Mouse (Mus musculus): Measurements from ENCODE around the gene Dlk2. TPM values are rescaled to one million over a fixed set of nuclear protein-coding genes. Genes with fewer than 3 reads are reported as not detected.

Gene Dlk2
- total and polyA plus RNA-seq, 3 experiments, result 0.22 TPM; not detected in 2

- peaks cover 85% of the 10 kb centered on the region for H3K36me3 ChIP-seq (replicated peaks)
Observed at GRCm38 (mm10) chr17:46306956-46307355, 9.7 kb downstream of the Dlk2 start.

GRCm38 (mm10) chr17:46309835-46310234, 12.6 kb downstream of the Dlk2 start:
- no peaks in the 10 kb centered on the region for H3K4me1 ChIP-seq (ENCODE audit: insufficient read depth, low read depth, low read length)
- H3K36me3 ChIP-seq (replicated peaks), result peaks cover 86% of the 10 kb centered on the region
- DNase-seq (ENCODE audit: low spot score), result no peak
- no peak overlapping the region for H3K4me3 ChIP-seq (ENCODE audit: low read depth, low read length)
- no peak for ATAC-seq (ENCODE audit: extremely low read depth, insufficient number of reproducible peaks, low FRiP score, poor library complexity, severe bottlenecking)
- H3K9me3 ChIP-seq (replicated peaks), result no peaks in the 10 kb centered on the region
- H3K27me3 ChIP-seq (ENCODE audit: insufficient read depth, low read length), result no peaks in the 10 kb centered on the region
- TF ChIP-seq GATA1 (IDR thresholded peaks at IDR 0.05; ENCODE audit: borderline replicate concordance, low read length) (no peak), POLR2AphosphoS5 (IDR thresholded peaks at IDR 0.05; ENCODE audit: insufficient replicate concordance, low read depth, low read length) (no peak), CTCF (IDR thresholded peaks at IDR 0.05; ENCODE audit: low read depth, low read length) (no peak)

More at GRCm38 (mm10) chr17:46306956-46307355, 9.7 kb downstream of the Dlk2 start:
- no peaks in the 10 kb centered on the region for H3K9me3 ChIP-seq (replicated peaks)
- 0 out of 2 replicates have a peak, but pooled peaks cover 2% of the 10 kb centered on the region for H3K4me1 ChIP-seq (ENCODE audit: insufficient read depth, low read depth, low read length)
- TF ChIP-seq CTCF (IDR thresholded peaks at IDR 0.05; ENCODE audit: low read depth, low read length), result no peak
- no peak for TF ChIP-seq POLR2AphosphoS5 (IDR thresholded peaks at IDR 0.05; ENCODE audit: insufficient replicate concordance, low read depth, low read length)
- TF ChIP-seq GATA2 (IDR thresholded peaks at IDR 0.05; ENCODE audit: borderline replicate concordance, low read depth, low read length), result no peak
- no peak for TF ChIP-seq GATA1 (IDR thresholded peaks at IDR 0.05; ENCODE audit: borderline replicate concordance, low read length)
- no peak for TF ChIP-seq TAL1 (conservative IDR thresholded peaks at IDR 0.05; ENCODE audit: low read depth, low read length)
- no peak overlapping the region for H3K4me3 ChIP-seq (ENCODE audit: low read depth, low read length)
- no peaks in the 10 kb centered on the region for H3K27me3 ChIP-seq (ENCODE audit: insufficient read depth, low read length)
- DNase-seq (ENCODE audit: low spot score) (no peak), ATAC-seq (ENCODE audit: extremely low read depth, insufficient number of reproducible peaks, low FRiP score, poor library complexity, severe bottlenecking) (no peak)

GRCm38 (mm10) chr17:46310515-46310914, 13.3 kb downstream of the Dlk2 start:
- DNase-seq (ENCODE audit: low spot score) (no peak), ATAC-seq (ENCODE audit: extremely low read depth, insufficient number of reproducible peaks, low FRiP score, poor library complexity, severe bottlenecking) (no peak)
- Histone ChIP-seq H3K9me3 (replicated peaks) (no peaks in the 10 kb centered on the region), H3K36me3 (replicated peaks) (peaks cover 86% of the 10 kb centered on the region), H3K27me3 (ENCODE audit: insufficient read depth, low read length) (no peaks in the 10 kb centered on the region), H3K4me3 (ENCODE audit: low read depth, low read length) (no peak overlapping the region), H3K4me1 (ENCODE audit: insufficient read depth, low read depth, low read length) (no peaks in the 10 kb centered on the region)
- TF ChIP-seq GATA1 (IDR thresholded peaks at IDR 0.05; ENCODE audit: borderline replicate concordance, low read length), result no peak
- no peak for TF ChIP-seq TAL1 (conservative IDR thresholded peaks at IDR 0.05; ENCODE audit: low read depth, low read length)
- TF ChIP-seq CTCF (IDR thresholded peaks at IDR 0.05; ENCODE audit: low read depth, low read length), result no peak
- TF ChIP-seq GATA2 (IDR thresholded peaks at IDR 0.05; ENCODE audit: borderline replicate concordance, low read depth, low read length), result no peak
- TF ChIP-seq POLR2AphosphoS5 (IDR thresholded peaks at IDR 0.05; ENCODE audit: insufficient replicate concordance, low read depth, low read length), result no peak

GRCm38 (mm10) chr17:46313135-46313715, 16.0 kb downstream of the Dlk2 start:
- Histone ChIP-seq H3K4me3 (ENCODE audit: low read depth, low read length) (no peak overlapping the region), H3K36me3 (replicated peaks) (peaks cover 73% of the 10 kb centered on the region), H3K27me3 (ENCODE audit: insufficient read depth, low read length) (no peaks in the 10 kb centered on the region), H3K4me1 (ENCODE audit: insufficient read depth, low read depth, low read length) (no peaks in the 10 kb centered on the region), H3K9me3 (replicated peaks) (no peaks in the 10 kb centered on the region)
- DNase-seq (ENCODE audit: low spot score) (no peak), ATAC-seq (ENCODE audit: extremely low read depth, insufficient number of reproducible peaks, low FRiP score, poor library complexity, severe bottlenecking) (no peak)
- TF ChIP-seq TAL1 (conservative IDR thresholded peaks at IDR 0.05; ENCODE audit: low read depth, low read length) (no peak), CTCF (IDR thresholded peaks at IDR 0.05; ENCODE audit: low read depth, low read length) (no peak), POLR2AphosphoS5 (IDR thresholded peaks at IDR 0.05; ENCODE audit: insufficient replicate concordance, low read depth, low read length) (no peak), GATA2 (IDR thresholded peaks at IDR 0.05; ENCODE audit: borderline replicate concordance, low read depth, low read length) (no peak)

GRCm38 (mm10) chr17:46315813-46316212, 18.6 kb downstream of the Dlk2 start:
- no peaks in the 10 kb centered on the region for H3K4me1 ChIP-seq (ENCODE audit: insufficient read depth, low read depth, low read length)
- ATAC-seq (ENCODE audit: extremely low read depth, insufficient number of reproducible peaks, low FRiP score, poor library complexity, severe bottlenecking) (no peak), DNase-seq (ENCODE audit: low spot score) (no peak)
- no peaks in the 10 kb centered on the region for H3K27me3 ChIP-seq (ENCODE audit: insufficient read depth, low read length)
- peaks cover 59% of the 10 kb centered on the region for H3K36me3 ChIP-seq (replicated peaks)
- no peaks in the 10 kb centered on the region for H3K9me3 ChIP-seq (replicated peaks)
- TF ChIP-seq GATA2 (IDR thresholded peaks at IDR 0.05; ENCODE audit: borderline replicate concordance, low read depth, low read length) (no peak), GATA1 (IDR thresholded peaks at IDR 0.05; ENCODE audit: borderline replicate concordance, low read length) (no peak), POLR2AphosphoS5 (IDR thresholded peaks at IDR 0.05; ENCODE audit: insufficient replicate concordance, low read depth, low read length) (no peak), CTCF (IDR thresholded peaks at IDR 0.05; ENCODE audit: low read depth, low read length) (no peak), TAL1 (conservative IDR thresholded peaks at IDR 0.05; ENCODE audit: low read depth, low read length) (no peak)
- H3K4me3 ChIP-seq (ENCODE audit: low read depth, low read length), result no peak overlapping the region

GRCm38 (mm10) chr17:46320492-46320891, 23.3 kb downstream of the Dlk2 start:
- DNase-seq (ENCODE audit: low spot score) (no peak), ATAC-seq (ENCODE audit: extremely low read depth, insufficient number of reproducible peaks, low FRiP score, poor library complexity, severe bottlenecking) (no peak)
- no peak for TF ChIP-seq POLR2AphosphoS5 (IDR thresholded peaks at IDR 0.05; ENCODE audit: insufficient replicate concordance, low read depth, low read length)
- Histone ChIP-seq H3K9me3 (replicated peaks) (no peaks in the 10 kb centered on the region), H3K36me3 (replicated peaks) (peaks cover 58% of the 10 kb centered on the region), H3K27me3 (ENCODE audit: insufficient read depth, low read length) (no peaks in the 10 kb centered on the region), H3K4me1 (ENCODE audit: insufficient read depth, low read depth, low read length) (peaks cover 5% of the 10 kb centered on the region; the same call in 1 of the 2 replicates), H3K4me3 (ENCODE audit: low read depth, low read length) (no peak overlapping the region)
